Mouse (Mus musculus): ENCODE results near the gene Frk.
"Not testable (repeated sequence)": the region's sequence is repeated elsewhere in the genome, so short reads cannot be mapped to it uniquely, and the experiment has no call there.

The Frk gene

DNA sequence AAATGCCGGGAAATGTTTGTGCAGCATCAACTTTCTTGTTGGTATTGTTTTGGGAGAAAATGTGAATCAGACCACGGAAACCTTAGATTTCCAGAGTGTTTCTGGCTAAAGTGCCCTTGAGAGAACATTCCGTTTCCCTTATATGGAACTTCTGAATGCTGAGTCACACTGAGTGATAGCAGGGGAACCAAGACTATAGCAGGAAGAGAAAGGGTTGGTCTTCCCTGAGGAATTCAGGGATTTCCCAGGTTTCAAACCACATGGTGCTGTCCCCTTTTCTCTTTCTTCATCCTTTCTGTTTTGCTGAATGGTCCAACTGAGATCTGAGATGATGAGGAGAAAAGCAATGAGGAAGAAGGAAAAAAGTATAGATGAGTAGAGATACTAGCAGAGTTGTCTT lies 135.3 kb downstream of the Frk start:
- DNase-seq: no peak

DNA sequence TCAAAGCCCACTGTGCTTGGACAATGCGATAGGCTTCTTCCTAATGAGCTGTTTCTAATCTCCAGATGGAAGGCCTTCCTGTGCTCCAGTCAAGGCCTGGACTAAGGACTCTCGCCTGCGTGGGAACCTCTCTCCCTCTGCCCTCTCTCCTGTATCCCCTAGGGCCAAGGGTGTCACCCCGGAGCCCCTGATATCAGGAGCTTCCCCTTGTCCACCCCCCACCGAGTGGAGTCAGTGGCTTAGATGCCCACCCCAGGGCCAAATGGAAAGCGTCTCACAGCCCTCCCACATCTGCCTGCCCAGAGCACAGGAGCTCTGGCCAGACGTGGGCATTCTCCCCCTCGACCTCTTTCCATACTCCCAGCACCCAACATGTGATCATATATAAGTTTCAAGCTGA lies 137.3 kb downstream of the Frk start:
- not testable (repeated sequence) for DNase-seq

DNA sequence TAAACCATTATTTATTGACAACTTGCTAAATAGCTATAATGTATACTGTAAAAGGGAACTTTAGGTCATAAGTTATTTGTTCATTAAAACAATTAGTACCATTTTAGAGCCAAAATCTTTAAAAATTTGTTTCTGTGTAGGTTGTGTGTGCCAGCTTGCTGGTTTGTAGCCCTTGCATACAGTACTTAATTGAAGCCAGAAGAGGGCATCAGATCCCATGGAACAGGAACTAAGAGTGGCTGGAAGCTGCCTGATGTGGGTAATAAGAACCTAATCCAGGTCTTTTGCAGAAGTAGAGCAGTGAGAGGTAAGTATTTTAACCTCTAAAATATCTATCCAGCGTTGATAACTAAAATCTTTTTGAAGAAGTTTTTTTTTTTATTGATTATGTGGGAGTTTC lies 155.0 kb downstream of the Frk start:
- no peak for DNase-seq
